Mouse (Mus musculus) yolk sac, embryonic 10.5 days (tissue): ENCODE data around the gene Tas2r118.

ENCODE experiments used
- DNase-seq: peaks from one replicate; pipeline ENCODE4 v3.0.0-alpha.2; 2017; ENCODE audit warnings: low spot score

Gene Tas2r118

GRCm38 (mm10) chr6:23969960-23970359 lies at the start of gene Tas2r118:
Tas2r118 (minus strand) TSS chr6:23970060.
- DNase-seq: no peak

GRCm38 (mm10) chr6:24018320-24018719 lies 48.5 kb upstream of the Tas2r118 start:
- no peak for DNase-seq

- DNase-seq: no peak
Measured at GRCm38 (mm10) chr6:23993276-23993675, 23.4 kb upstream of the Tas2r118 start.

GRCm38 (mm10) chr6:23990687-23991387 lies 21.0 kb upstream of the Tas2r118 start:
- no peak for DNase-seq

- no peak for DNase-seq
Measured at GRCm38 (mm10) chr6:23986293-23986692, 16.4 kb upstream of the Tas2r118 start.

GRCm38 (mm10) chr6:23966980-23967379 lies 2.9 kb downstream of the Tas2r118 start:
- no peak for DNase-seq

GRCm38 (mm10) chr6:23965925-23966324 lies 3.9 kb downstream of the Tas2r118 start:
- DNase-seq: no peak

GRCm38 (mm10) chr6:23963741-23964140 lies 6.1 kb downstream of the Tas2r118 start:
- DNase-seq: no peak

GRCm38 (mm10) chr6:23940776-23941175 lies 29.1 kb downstream of the Tas2r118 start:
- DNase-seq: no peak

- peak; percentile 4 for DNase-seq
Measured at GRCm38 (mm10) chr6:23938575-23939488, 31.0 kb downstream of the Tas2r118 start.

- DNase-seq: no peak
Measured at GRCm38 (mm10) chr6:23936414-23936813, 33.4 kb downstream of the Tas2r118 start.

GRCm38 (mm10) chr6:23923806-23924205 lies 46.1 kb downstream of the Tas2r118 start:
- DNase-seq: no peak
